Mouse (Mus musculus) hindbrain, postnatal 0 days (tissue): ENCODE results near the gene Jph4. TPM values are rescaled to one million over a fixed set of nuclear protein-coding genes. Genes with fewer than 3 reads are reported as not detected.
A peak's percentile ranks its signal among the peaks of the same experiment; 100 is the strongest.

ENCODE experiments used
- ATAC-seq: fragments of 200-750 bp; cut with Nextera tagmentation; 2 replicates; pipeline ENCODE4 v1.8.0; 2017; ENCODE audit warnings: mild to moderate bottlenecking, moderate TSS enrichment, moderate library complexity
- DNase-seq: peaks from one replicate; pipeline ENCODE4 v3.0.0-alpha.2; 2015; ENCODE audit warnings: low spot score
- H3K27ac ChIP-seq: fragments of 300-500 bp; sonication (generic); 2 replicates; pipeline ENCODE4 v1.5.1; 2014; ENCODE audit warnings: mild to moderate bottlenecking
- H3K27me3 ChIP-seq: fragments of 300-500 bp; sonication (generic); 2 replicates; pipeline ENCODE4 v1.6.1; 2014; ENCODE audit warnings: low read length, mixed read lengths; ENCODE audit not compliant: insufficient read depth
- H3K36me3 ChIP-seq: fragments of 300-500 bp; sonication (generic); 2 replicates; pipeline ENCODE4 v1.6.1; 2014; ENCODE audit warnings: low read length, mixed read lengths; ENCODE audit not compliant: insufficient read depth
- H3K4me1 ChIP-seq: fragments of 300-500 bp; sonication (generic); 2 replicates; pipeline ENCODE4 v1.6.1; 2014; ENCODE audit warnings: antibody characterized with exemption, low read length, mixed read lengths; ENCODE audit not compliant: insufficient read depth
- H3K4me2 ChIP-seq: fragments of 300-500 bp; sonication (generic); 2 replicates; pipeline ENCODE4 v1.6.1; 2014; ENCODE audit warnings: low read depth, mild to moderate bottlenecking, low read length, moderate library complexity, mixed read lengths
- H3K4me3 ChIP-seq: fragments of 300-500 bp; sonication (generic); 2 replicates; pipeline ENCODE4 v1.5.1; 2014; ENCODE audit warnings: low read length
- H3K9ac ChIP-seq: fragments of 300-500 bp; sonication (generic); replicated peaks from 2 replicates; pipeline ENCODE4 v1.6.1; 2014; ENCODE audit warnings: mild to moderate bottlenecking, low read length, moderate library complexity, mixed read lengths
- H3K9me3 ChIP-seq: fragments of 300-500 bp; sonication (generic); 2 replicates; pipeline ENCODE4 v1.6.1; 2016; ENCODE audit warnings: low read length, mixed read lengths
- CTCF ChIP-seq: IDR thresholded peaks from 2 replicates; pipeline ENCODE4 v1.5.1; 2016; ENCODE audit warnings: antibody characterized with exemption, control low read depth, low read depth
- WGBS: fragments of 180-500 bp; shearing (Covaris S2); extraction: QIAGEN DNeasy Blood & Tissue Kit; methylation state at CpG from one replicate; pipeline ENCODE4 v1.1.7; 2014; 5-methylcytosine and 5-hydroxymethylcytosine counted together
- polyA plus RNA-seq: library from polyadenylated mRNA; unstranded; fragments of >200 nt; fragmentation: Nextera tagmentation; extraction: Ambion mirVana; gene quantifications from 2 replicates; pipeline ENCODE4 v1.2.1, GENCODE M21; 2015
- total RNA-seq: library from RNA; depleted of rRNA; stranded (reverse); fragments of >200 nt; gene quantifications from 2 replicates; pipeline ENCODE4 v1.2.3, GENCODE M21; 2014

Gene Jph4
- total and polyA plus RNA-seq, 2 experiments from 2014 or later, result 29.4 to 126 TPM

- ATAC-seq, result no peak
- no peak for DNase-seq
- no peak overlapping the region for H3K9ac ChIP-seq
- H3K27ac ChIP-seq, result no peak overlapping the region
- no peak for TF ChIP-seq CTCF
- H3K36me3 ChIP-seq, result peaks cover 34% of the 10 kb centered on the region
- no peaks in the 10 kb centered on the region for H3K27me3 ChIP-seq
- peaks cover 13% of the 10 kb centered on the region; the same call in 1 of the 2 replicates for H3K4me1 ChIP-seq
- H3K9me3 ChIP-seq, result no peaks in the 10 kb centered on the region
- H3K4me2 ChIP-seq, result no peak overlapping the region
- H3K4me3 ChIP-seq, result no peak overlapping the region
- 86% methylated on average over 13 of the region's 13 CpGs for WGBS
Observed at GRCm38 (mm10) chr14:55065391-55065790, 51.3 kb downstream of the Jph4 start.

GRCm38 (mm10) chr14:55064481-55065370 lies 52.0 kb downstream of the Jph4 start:
- Histone ChIP-seq H3K36me3 (peaks cover 34% of the 10 kb centered on the region), H3K27ac (0 out of 2 replicates have a peak overlapping the region, but pooled peaks have one; percentile 16)
- 75% methylated on average over 35 of the region's 35 CpGs for WGBS

GRCm38 (mm10) chr14:55063581-55064381 lies 53.0 kb downstream of the Jph4 start:
- Histone ChIP-seq H3K4me2 (no peak overlapping the region), H3K4me3 (no peak overlapping the region), H3K27me3 (no peaks in the 10 kb centered on the region), H3K27ac (0 out of 2 replicates have a peak overlapping the region, but pooled peaks have one; percentile 16), H3K36me3 (peaks cover 28% of the 10 kb centered on the region), H3K9ac (no peak overlapping the region), H3K4me1 (peaks cover 18% of the 10 kb centered on the region), H3K9me3 (no peaks in the 10 kb centered on the region)
- DNase-seq (no peak), ATAC-seq (no peak)
- 79% methylated on average over 22 of the region's 22 CpGs for WGBS
- TF ChIP-seq CTCF, result no peak

More at GRCm38 (mm10) chr14:55064481-55065370, 52.0 kb downstream of the Jph4 start:
- ATAC-seq (no peak), DNase-seq (no peak)
- no peaks in the 10 kb centered on the region for H3K27me3 ChIP-seq
- no peaks in the 10 kb centered on the region for H3K9me3 ChIP-seq
- no peak for TF ChIP-seq CTCF
- H3K4me3 ChIP-seq, result no peak overlapping the region
- H3K4me2 ChIP-seq, result no peak overlapping the region
- H3K9ac ChIP-seq, result no peak overlapping the region
- peaks cover 16% of the 10 kb centered on the region for H3K4me1 ChIP-seq

GRCm38 (mm10) chr14:55063117-55063516 lies 53.6 kb downstream of the Jph4 start:
- Histone ChIP-seq H3K9ac (no peak overlapping the region; the same call in 1 of the 2 replicates), H3K27me3 (no peaks in the 10 kb centered on the region), H3K36me3 (peaks cover 21% of the 10 kb centered on the region; the same call in 1 of the 2 replicates), H3K9me3 (no peaks in the 10 kb centered on the region), H3K27ac (peak overlapping the region; percentile 37; the same call in 1 of the 2 replicates), H3K4me1 (peaks cover 18% of the 10 kb centered on the region), H3K4me2 (peak overlapping the region; percentile 28; the same call in 1 of the 2 replicates), H3K4me3 (0 out of 2 replicates have a peak overlapping the region, but pooled peaks have one; percentile 2)
- DNase-seq, result no peak
- no peak for ATAC-seq
- 81% methylated on average over 5 of the region's 5 CpGs for whole genome bisulfite sequencing
- peak; percentile 16; the same call in 1 of the 2 replicates for TF ChIP-seq CTCF

- H3K4me1 ChIP-seq, result peaks cover 19% of the 10 kb centered on the region
- H3K9ac ChIP-seq, result no peak overlapping the region; the same call in 1 of the 2 replicates
- H3K27me3 ChIP-seq, result no peaks in the 10 kb centered on the region
- DNase-seq (no peak), ATAC-seq (peak; percentile 64)
- peak overlapping the region; percentile 28 for H3K4me2 ChIP-seq
- H3K27ac ChIP-seq, result peak overlapping the region; percentile 37; the same call in 1 of the 2 replicates
- 22% methylated on average over 17 of the region's 17 CpGs for WGBS
- no peak for TF ChIP-seq CTCF
- 0 out of 2 replicates have a peak overlapping the region, but pooled peaks have one; percentile 2 for H3K4me3 ChIP-seq
- H3K9me3 ChIP-seq, result no peaks in the 10 kb centered on the region
- peaks cover 17% of the 10 kb centered on the region; the same call in 1 of the 2 replicates for H3K36me3 ChIP-seq
Observed at GRCm38 (mm10) chr14:55062626-55063025, 54.1 kb downstream of the Jph4 start.

GRCm38 (mm10) chr14:55061845-55062244 lies 54.9 kb downstream of the Jph4 start:
- no peaks in the 10 kb centered on the region for H3K27me3 ChIP-seq
- no peak overlapping the region for H3K9ac ChIP-seq
- no peak for ATAC-seq
- H3K4me1 ChIP-seq, result peaks cover 23% of the 10 kb centered on the region
- H3K4me3 ChIP-seq, result no peak overlapping the region
- H3K27ac ChIP-seq, result no peak overlapping the region
- TF ChIP-seq CTCF, result no peak
- H3K9me3 ChIP-seq, result no peaks in the 10 kb centered on the region
- WGBS, result 39% methylated on average over 7 of the region's 7 CpGs
- no peak for DNase-seq
- H3K4me2 ChIP-seq, result no peak overlapping the region
- peaks cover 12% of the 10 kb centered on the region; the same call in 1 of the 2 replicates for H3K36me3 ChIP-seq
